Mouse (Mus musculus) spleen, adult 12 weeks (tissue): ENCODE measurements at regions not wholly inside any gene's neighbourhood (a gene's known extent, or its start where the extent isn't known, plus 50 kb on each side); places are given as distances from the start of the nearest gene placed in this dataset.

Experiments used
- DNase-seq: peaks from one replicate; pipeline ENCODE4 v3.0.0; 2022; ENCODE audit warnings: low spot score

- no peak for DNase-seq
Observed at GRCm38 (mm10) chr4:125439856-125440255, 50.6 kb upstream of the Grik3 start.

- DNase-seq, result no peak
Observed at GRCm38 (mm10) chr4:125437161-125437822, 53.2 kb upstream of the Grik3 start.

GRCm38 (mm10) chr4:125433511-125433910 is 57.0 kb upstream of the Grik3 start:
- DNase-seq, result no peak

- no peak for DNase-seq
Observed at GRCm38 (mm10) chr4:125431648-125432047, 58.9 kb upstream of the Grik3 start.

GRCm38 (mm10) chr4:125430845-125431244 is 59.7 kb upstream of the Grik3 start:
- DNase-seq, result no peak

- DNase-seq, result no peak
Observed at GRCm38 (mm10) chr4:125428736-125429135, 61.8 kb upstream of the Grik3 start.

- no peak for DNase-seq
Observed at GRCm38 (mm10) chr4:125420561-125421241, 69.8 kb upstream of the Grik3 start.

- no peak for DNase-seq
Observed at GRCm38 (mm10) chr4:125419491-125420255, 70.8 kb upstream of the Grik3 start.

- no peak for DNase-seq
Observed at GRCm38 (mm10) chr4:125415308-125415707, 75.2 kb upstream of the Grik3 start.

- DNase-seq, result no peak
Observed at GRCm38 (mm10) chr4:125413833-125414719, 76.4 kb upstream of the Grik3 start.

- no peak for DNase-seq
Observed at GRCm38 (mm10) chr4:125410736-125411441, 79.6 kb upstream of the Grik3 start.

GRCm38 (mm10) chr4:125399376-125400112 is 91.0 kb upstream of the Grik3 start:
- no peak for DNase-seq

- DNase-seq, result no peak
Observed at GRCm38 (mm10) chr4:125397007-125397461, 93.5 kb upstream of the Grik3 start.

GRCm38 (mm10) chr4:125391269-125391668 is 99.2 kb upstream of the Grik3 start:
- no peak for DNase-seq

- no peak for DNase-seq
Observed at GRCm38 (mm10) chr4:125385811-125386210, 104.7 kb upstream of the Grik3 start.

- DNase-seq, result no peak
Observed at GRCm38 (mm10) chr4:125364011-125364410, 126.5 kb upstream of the Grik3 start.

GRCm38 (mm10) chr4:125361611-125362520 is 128.6 kb upstream of the Grik3 start:
- no peak for DNase-seq

- DNase-seq, result no peak
Observed at GRCm38 (mm10) chr4:125358356-125358755, 132.1 kb upstream of the Grik3 start.

GRCm38 (mm10) chr4:125356441-125356840 is 134.1 kb upstream of the Grik3 start:
- DNase-seq, result no peak
